Mouse (Mus musculus): ENCODE data around the gene Atp6v1d. TPM values are rescaled to one million over a fixed set of nuclear protein-coding genes. Genes with fewer than 3 reads are reported as not detected.

The Atp6v1d gene
- polyA plus RNA-seq (2015; fragmentation: Nextera tagmentation; extraction: Ambion mirVana), result 111 and 121 TPM in 2 replicates

DNA sequence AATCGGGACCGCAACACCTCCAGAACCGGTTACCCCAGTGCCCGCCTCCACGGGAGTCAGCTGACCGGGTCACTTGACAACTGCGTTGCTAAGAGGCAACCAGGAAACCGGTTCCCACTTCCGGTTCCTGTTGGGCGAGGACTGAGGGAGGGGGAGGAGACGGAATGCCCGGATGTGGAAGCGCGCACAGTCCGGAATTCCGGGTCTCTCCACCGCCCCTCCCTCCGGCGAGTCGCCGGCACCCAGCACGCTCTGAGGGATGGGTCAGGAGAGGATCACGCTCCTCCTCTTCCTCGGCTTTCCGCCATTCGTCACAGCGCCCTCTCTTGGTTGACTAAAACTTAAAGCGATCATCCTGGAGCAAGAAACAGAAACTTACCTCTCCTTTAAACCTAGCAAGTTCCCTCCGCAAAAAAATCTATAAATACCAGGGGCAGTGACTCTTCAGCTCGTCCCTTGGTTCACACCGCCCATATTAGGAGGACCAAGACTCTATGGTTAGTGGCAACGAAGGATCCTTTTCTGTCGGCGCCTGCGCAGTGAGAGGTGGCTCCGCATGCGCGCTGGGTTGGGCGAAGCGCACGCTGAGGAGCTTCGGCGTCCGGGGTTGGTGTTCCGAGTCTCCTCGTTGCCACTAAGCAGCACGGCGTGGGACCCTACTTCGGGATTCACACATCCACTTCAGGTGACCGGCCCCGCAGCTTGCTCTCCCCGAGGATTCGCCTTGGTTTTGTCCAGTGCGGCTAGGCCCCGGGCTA is at the start of gene Atp6v1d, which contains the start of gene Eif2s1:
TSS of gene Atp6v1d (minus strand) at position 143 of the 758 bp plus-strand sequence.
TSS of gene Eif2s1 (plus strand) at position 324 of the 758 bp plus-strand sequence.
- peaks cover 9% of the 10 kb centered on the region for H3K4me1 ChIP-seq (replicated peaks; ENCODE audit: insufficient read depth, low read length)
- peak within 1 kb of the TSS; percentile 75 for H3K4me3 ChIP-seq (replicated peaks; ENCODE audit: low read depth, low read length)
- DNase-seq (ENCODE audit: low spot score) (peak; percentile 99), ATAC-seq (replicated peaks; ENCODE audit: low FRiP score, low read depth) (peak; percentile 100)
- H3K4me2 ChIP-seq (ENCODE audit: low read length), result peak within 1 kb of the TSS; percentile 82
- H3K27me3 ChIP-seq (ENCODE audit: insufficient read depth, low read length), result no peaks in the 10 kb centered on the region
- peak; percentile 89 for TF ChIP-seq CTCF (IDR thresholded peaks at IDR 0.05; ENCODE audit: low read depth)
- peak within 1 kb of the TSS; percentile 84 for H3K9ac ChIP-seq (ENCODE audit: low read depth, low read length)
- H3K36me3 ChIP-seq (ENCODE audit: insufficient read depth, low read length), result no peaks in the 10 kb centered on the region
- H3K9me3 ChIP-seq (replicated peaks; ENCODE audit: low read length), result no peaks in the 10 kb centered on the region
- WGBS, result under 1% methylated on average over 54 of the region's 55 CpGs
- peak within 1 kb of the TSS; percentile 90 for H3K27ac ChIP-seq

DNA sequence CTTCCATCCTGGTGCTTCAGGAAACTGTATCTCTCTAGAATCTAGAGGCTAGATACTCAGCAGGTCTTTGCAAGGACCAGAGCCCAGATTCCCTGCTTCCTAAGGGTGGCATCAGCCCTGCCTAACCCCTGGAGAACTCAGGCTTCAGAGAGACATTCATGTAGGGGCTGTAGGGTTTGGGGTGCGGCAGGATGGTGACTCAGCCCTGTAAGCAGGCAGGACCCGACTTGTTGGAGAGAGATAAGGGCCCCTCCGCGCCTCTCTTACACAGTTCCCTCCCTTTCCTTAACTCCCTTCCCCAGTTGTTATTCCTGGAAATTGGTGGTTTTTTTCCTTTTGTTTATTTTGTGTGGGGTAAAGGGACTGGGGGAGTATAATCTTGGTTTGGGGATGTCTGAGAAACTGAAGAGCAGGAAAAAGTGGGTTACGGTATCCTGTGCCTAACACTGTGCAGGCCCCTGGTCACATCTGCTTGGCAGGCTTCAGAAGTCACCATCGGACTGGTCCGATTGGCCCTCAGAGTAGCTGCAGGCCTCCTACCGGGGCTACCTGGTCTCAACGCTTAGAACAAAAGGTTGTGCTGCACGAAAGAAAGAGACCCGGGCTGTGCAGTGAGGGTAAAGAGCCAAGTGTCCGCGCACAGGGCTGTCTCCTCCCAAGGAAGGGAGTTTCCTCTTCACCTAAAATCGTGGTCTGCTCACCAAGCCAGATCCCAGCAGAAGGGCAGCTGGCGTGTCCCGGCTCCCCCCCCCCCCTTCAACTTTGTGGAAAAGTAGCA is 49.4 kb upstream of the Atp6v1d start:
- peak overlapping the region; percentile 38 for H3K4me3 ChIP-seq (replicated peaks; ENCODE audit: low read depth, low read length)
- DNase-seq (ENCODE audit: low spot score) (no peak), ATAC-seq (replicated peaks; ENCODE audit: low FRiP score, low read depth) (no peak)
- H3K36me3 ChIP-seq (ENCODE audit: insufficient read depth, low read length), result no peaks in the 10 kb centered on the region
- H3K4me2 ChIP-seq (ENCODE audit: low read length), result peak overlapping the region; percentile 80
- TF ChIP-seq CTCF (IDR thresholded peaks at IDR 0.05; ENCODE audit: low read depth), result no peak
- no peak overlapping the region for H3K27ac ChIP-seq
- H3K9ac ChIP-seq (ENCODE audit: low read depth, low read length), result 0 out of 2 replicates have a peak overlapping the region, but pooled peaks have one; percentile 40
- peaks cover 10% of the 10 kb centered on the region for H3K4me1 ChIP-seq (replicated peaks; ENCODE audit: insufficient read depth, low read length)
- peaks cover 10% of the 10 kb centered on the region for H3K27me3 ChIP-seq (ENCODE audit: insufficient read depth, low read length)
- no peaks in the 10 kb centered on the region for H3K9me3 ChIP-seq (replicated peaks; ENCODE audit: low read length)
- WGBS, result 15% methylated on average over 16 of the region's 16 CpGs

DNA sequence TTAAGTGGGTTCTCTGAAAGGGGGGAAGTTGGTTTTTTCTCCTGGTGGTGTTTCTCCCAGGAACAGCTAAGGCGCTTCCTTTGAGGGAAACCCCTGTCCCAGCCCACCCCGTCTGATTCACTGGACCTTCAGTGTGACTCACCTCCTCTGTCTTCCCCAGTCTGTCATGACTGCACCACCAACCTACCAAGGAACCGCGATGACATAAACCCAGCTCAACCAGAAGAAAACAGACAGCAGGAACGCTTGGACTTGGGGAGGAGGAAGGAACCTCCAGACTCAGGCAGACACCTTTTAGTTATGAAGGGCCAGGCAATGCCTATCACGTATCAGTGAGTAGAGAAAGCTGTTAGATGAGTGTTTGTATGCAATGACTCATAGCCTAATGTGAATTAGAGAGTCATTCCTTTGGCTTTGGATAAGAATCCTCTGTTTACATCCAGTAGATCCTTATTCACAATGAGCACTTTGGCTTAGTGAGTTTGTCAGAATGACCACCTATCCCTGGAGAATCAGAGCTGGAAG is 46.7 kb upstream of the Atp6v1d start:
- ATAC-seq (replicated peaks; ENCODE audit: low FRiP score, low read depth) (no peak), DNase-seq (ENCODE audit: low spot score) (no peak)
- Histone ChIP-seq H3K27me3 (ENCODE audit: insufficient read depth, low read length) (peaks cover 10% of the 10 kb centered on the region), H3K27ac (no peak overlapping the region), H3K4me2 (ENCODE audit: low read length) (no peak overlapping the region), H3K9me3 (replicated peaks; ENCODE audit: low read length) (no peaks in the 10 kb centered on the region), H3K9ac (ENCODE audit: low read depth, low read length) (no peak overlapping the region), H3K4me3 (replicated peaks; ENCODE audit: low read depth, low read length) (no peak overlapping the region), H3K36me3 (ENCODE audit: insufficient read depth, low read length) (no peaks in the 10 kb centered on the region), H3K4me1 (replicated peaks; ENCODE audit: insufficient read depth, low read length) (peaks cover 10% of the 10 kb centered on the region)
- 84% methylated on average over 6 of the region's 6 CpGs for WGBS
- TF ChIP-seq CTCF (IDR thresholded peaks at IDR 0.05; ENCODE audit: low read depth), result no peak

DNA sequence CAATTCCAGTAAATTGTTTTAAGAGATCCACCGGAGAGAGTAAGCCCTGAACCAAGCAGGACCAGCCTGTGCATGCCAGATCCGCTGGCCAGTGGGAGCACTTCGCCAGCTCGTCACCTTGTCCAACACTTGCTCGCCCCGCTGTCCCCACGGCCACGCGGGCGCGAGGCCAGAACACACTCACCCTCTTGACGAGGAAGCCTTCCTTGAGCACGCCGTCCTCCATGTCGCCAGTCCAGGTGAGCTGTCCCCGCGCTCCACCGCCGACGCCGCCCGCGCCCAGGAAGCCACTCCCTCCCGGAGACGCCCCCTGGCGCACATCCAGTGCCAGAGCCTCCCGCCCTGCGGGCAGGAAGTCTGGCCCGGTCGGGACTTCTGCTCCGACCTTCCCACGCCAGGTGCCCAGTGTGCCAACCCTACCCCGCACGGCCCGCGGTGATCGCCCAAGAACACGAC is 45.3 kb upstream of the Atp6v1d start, which contains the start of gene Plek2:
TSS of gene Plek2 (minus strand) at position 258 of the 456 bp plus-strand sequence.
- H3K36me3 ChIP-seq (ENCODE audit: insufficient read depth, low read length), result no peaks in the 10 kb centered on the region
- no peak within 1 kb of the TSS for H3K27ac ChIP-seq
- under 1% methylated on average over 37 of the region's 38 CpGs for WGBS
- H3K4me2 ChIP-seq (ENCODE audit: low read length), result peak within 1 kb of the TSS; percentile 88
- DNase-seq (ENCODE audit: low spot score), result peak; percentile 40
- H3K9ac ChIP-seq (ENCODE audit: low read depth, low read length), result peak within 1 kb of the TSS; percentile 53
- peak; percentile 65 for ATAC-seq (replicated peaks; ENCODE audit: low FRiP score, low read depth)
- H3K27me3 ChIP-seq (ENCODE audit: insufficient read depth, low read length), result peaks cover 10% of the 10 kb centered on the region
- no peaks in the 10 kb centered on the region for H3K9me3 ChIP-seq (replicated peaks; ENCODE audit: low read length)
- peaks cover 4% of the 10 kb centered on the region; the same call in 1 of the 2 replicates for H3K4me1 ChIP-seq (replicated peaks; ENCODE audit: insufficient read depth, low read length)
- H3K4me3 ChIP-seq (replicated peaks; ENCODE audit: low read depth, low read length), result peak within 1 kb of the TSS; percentile 37
- TF ChIP-seq CTCF (IDR thresholded peaks at IDR 0.05; ENCODE audit: low read depth), result peak; percentile 57

DNA sequence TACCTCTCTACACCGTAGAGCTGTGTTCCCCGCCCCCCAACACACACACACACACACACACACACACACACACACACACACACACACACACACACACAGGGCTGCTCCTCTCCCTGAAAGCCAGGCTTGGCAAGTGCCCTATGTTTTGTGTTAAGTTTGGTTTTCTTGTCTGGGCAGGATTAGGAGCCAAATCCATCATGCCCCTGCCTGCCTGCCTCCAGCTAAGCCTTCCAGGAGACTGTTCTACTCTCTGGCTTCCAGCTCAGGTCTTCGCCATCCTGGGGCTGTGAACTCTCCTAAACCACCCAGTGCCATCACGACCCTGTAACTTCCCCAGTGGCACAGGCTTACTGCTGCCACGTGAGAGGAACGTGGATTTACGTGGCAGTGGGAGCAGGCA is 43.1 kb upstream of the Atp6v1d start:
- H3K4me3 ChIP-seq (replicated peaks; ENCODE audit: low read depth, low read length), result no peak overlapping the region
- 79% methylated on average over 7 of the region's 7 CpGs for WGBS

DNA sequence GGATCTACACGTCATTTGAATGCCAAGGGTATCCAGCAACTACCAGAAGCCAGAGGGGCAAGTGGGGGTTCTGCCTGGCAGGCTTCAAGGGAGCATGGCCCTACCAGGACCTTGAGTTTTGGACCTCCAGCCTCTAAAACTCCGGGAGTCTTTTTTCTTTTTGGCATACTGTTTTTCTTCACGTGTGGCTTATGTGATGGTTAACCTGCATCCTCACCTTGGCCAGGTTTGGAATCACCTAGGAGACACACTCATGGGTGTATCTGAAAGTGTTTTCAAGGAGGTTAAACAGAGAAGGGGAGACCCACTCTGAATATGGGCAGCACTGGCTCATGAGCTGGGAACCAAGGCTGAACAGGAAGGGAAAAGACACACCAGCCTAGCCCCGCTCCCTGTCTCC is 41.9 kb upstream of the Atp6v1d start:
- DNase-seq (ENCODE audit: low spot score) (no peak), ATAC-seq (replicated peaks; ENCODE audit: low FRiP score, low read depth) (no peak)
- H3K9ac ChIP-seq (ENCODE audit: low read depth, low read length), result no peak overlapping the region
- no peaks in the 10 kb centered on the region for H3K27me3 ChIP-seq (ENCODE audit: insufficient read depth, low read length)
- H3K4me2 ChIP-seq (ENCODE audit: low read length), result no peak overlapping the region
- WGBS, result 90% methylated on average over 4 of the region's 4 CpGs
- H3K36me3 ChIP-seq (ENCODE audit: insufficient read depth, low read length), result no peaks in the 10 kb centered on the region
- H3K27ac ChIP-seq, result no peak overlapping the region
- H3K4me3 ChIP-seq (replicated peaks; ENCODE audit: low read depth, low read length), result no peak overlapping the region
- H3K9me3 ChIP-seq (replicated peaks; ENCODE audit: low read length), result no peaks in the 10 kb centered on the region
- no peak for TF ChIP-seq CTCF (IDR thresholded peaks at IDR 0.05; ENCODE audit: low read depth)
- H3K4me1 ChIP-seq (replicated peaks; ENCODE audit: insufficient read depth, low read length), result no peaks in the 10 kb centered on the region

More for the DNA sequence above, 43.1 kb upstream of the Atp6v1d start:
- no peak for DNase-seq (ENCODE audit: low spot score)
- H3K9me3 ChIP-seq (replicated peaks; ENCODE audit: low read length), result no peaks in the 10 kb centered on the region
- no peaks in the 10 kb centered on the region for H3K27me3 ChIP-seq (ENCODE audit: insufficient read depth, low read length)
- no peak overlapping the region for H3K9ac ChIP-seq (ENCODE audit: low read depth, low read length)
- H3K36me3 ChIP-seq (ENCODE audit: insufficient read depth, low read length), result no peaks in the 10 kb centered on the region
- H3K4me2 ChIP-seq (ENCODE audit: low read length), result no peak overlapping the region
- no peak for TF ChIP-seq CTCF (IDR thresholded peaks at IDR 0.05; ENCODE audit: low read depth)
- no peaks in the 10 kb centered on the region for H3K4me1 ChIP-seq (replicated peaks; ENCODE audit: insufficient read depth, low read length)
- H3K27ac ChIP-seq, result no peak overlapping the region
- no peak for ATAC-seq (replicated peaks; ENCODE audit: low FRiP score, low read depth)
